Mouse (Mus musculus) intestine, postnatal 0 days (tissue): ENCODE measurements around the gene Ak9. TPM values are rescaled to one million over a fixed set of nuclear protein-coding genes. Genes with fewer than 3 reads are reported as not detected.

Experiments used
- ATAC-seq: fragments of 200-750 bp; cut with Nextera tagmentation; 2 replicates; pipeline ENCODE4 v1.8.0; 2017; ENCODE audit warnings: mild to moderate bottlenecking, moderate TSS enrichment, moderate library complexity
- H3K27ac ChIP-seq: fragments of 300-500 bp; sonication (generic); 2 replicates; pipeline ENCODE4 v1.5.1; 2014; ENCODE audit warnings: mild to moderate bottlenecking, low read depth, low read length, moderate library complexity
- H3K27me3 ChIP-seq: fragments of 300-500 bp; sonication (generic); replicated peaks from 2 replicates; pipeline ENCODE4 v1.6.1; 2014; ENCODE audit warnings: low read length, mixed read lengths; ENCODE audit not compliant: control insufficient read depth, insufficient read depth
- H3K36me3 ChIP-seq: fragments of 300-500 bp; sonication (generic); 2 replicates; pipeline ENCODE4 v1.6.1; 2014; ENCODE audit warnings: mild to moderate bottlenecking, moderate library complexity; ENCODE audit not compliant: control insufficient read depth, insufficient read depth
- H3K4me1 ChIP-seq: fragments of 300-500 bp; sonication (generic); replicated peaks from 2 replicates; pipeline ENCODE4 v1.6.1; 2014; ENCODE audit warnings: antibody characterized with exemption, low read length, mixed read lengths; ENCODE audit not compliant: control insufficient read depth, insufficient read depth
- H3K4me2 ChIP-seq: fragments of 300-500 bp; sonication (generic); replicated peaks from 2 replicates; pipeline ENCODE4 v1.6.1; 2014; ENCODE audit warnings: low read depth, mild to moderate bottlenecking, moderate library complexity
- H3K4me3 ChIP-seq: fragments of 300-500 bp; sonication (generic); 2 replicates; pipeline ENCODE4 v1.5.1; 2014; ENCODE audit warnings: low read depth, low read length
- H3K9ac ChIP-seq: fragments of 300-500 bp; sonication (generic); 2 replicates; pipeline ENCODE4 v1.6.1; 2014; ENCODE audit warnings: mild to moderate bottlenecking, low read depth, low read length
- H3K9me3 ChIP-seq: fragments of 300-500 bp; sonication (generic); 2 replicates; pipeline ENCODE4 v1.6.1; 2016; ENCODE audit warnings: mixed run types; ENCODE audit not compliant: control insufficient read depth
- CTCF ChIP-seq: sonication (generic); IDR thresholded peaks from 2 replicates; pipeline ENCODE4 v1.5.1; 2016; ENCODE audit warnings: low read depth, mild to moderate bottlenecking, control low read depth, antibody characterized with exemption, moderate library complexity
- WGBS: fragments of 180-500 bp; shearing (Covaris S2); extraction: QIAGEN DNeasy Blood & Tissue Kit; methylation state at CpG from one replicate; pipeline ENCODE4 v1.1.7; 2014; 5-methylcytosine and 5-hydroxymethylcytosine counted together
- polyA plus RNA-seq: library from polyadenylated mRNA; unstranded; fragments of >200 nt; fragmentation: Nextera tagmentation; extraction: Ambion mirVana; gene quantifications from 2 replicates; pipeline ENCODE4 v1.2.1, GENCODE M21; 2015

Gene Ak9
- polyA plus RNA-seq, 1 experiment from 2014 or later: not detected

- peaks cover 10% of the 10 kb centered on the region; the same call in 1 of the 2 replicates for H3K4me1 ChIP-seq
- no peaks in the 10 kb centered on the region for H3K9me3 ChIP-seq
- peak within 1 kb of the TSS; percentile 72 for H3K4me3 ChIP-seq
- peak within 1 kb of the TSS; percentile 78 for H3K4me2 ChIP-seq
- peaks cover 9% of the 10 kb centered on the region; the same call in 1 of the 2 replicates for H3K36me3 ChIP-seq
- H3K9ac ChIP-seq: peak within 1 kb of the TSS; percentile 68
- peak within 1 kb of the TSS; percentile 70 for H3K27ac ChIP-seq
- H3K27me3 ChIP-seq: no peaks in the 10 kb centered on the region
- WGBS: under 1% methylated on average over 49 of the region's 49 CpGs
- ATAC-seq: peak; percentile 94
- no peak for TF ChIP-seq CTCF
Observed at GRCm38 (mm10) chr10:41450137-41450670, 146.4 kb downstream of the Ak9 start, which contains the start of gene Zbtb24. Gene Zbtb24, plus strand, starts transcription at chr10:41450383.

- peaks cover 10% of the 10 kb centered on the region; the same call in 1 of the 2 replicates for H3K4me1 ChIP-seq
- H3K27ac ChIP-seq: peak overlapping the region; percentile 70
- peak; percentile 6; the same call in 1 of the 2 replicates for ATAC-seq
- no peak for TF ChIP-seq CTCF
- H3K4me2 ChIP-seq: peak overlapping the region; percentile 78
- H3K4me3 ChIP-seq: peak overlapping the region; percentile 72
- H3K36me3 ChIP-seq: peaks cover 16% of the 10 kb centered on the region; the same call in 1 of the 2 replicates
- WGBS: 33% methylated on average over 18 of the region's 18 CpGs
- H3K9me3 ChIP-seq: no peaks in the 10 kb centered on the region
- H3K27me3 ChIP-seq: no peaks in the 10 kb centered on the region
- H3K9ac ChIP-seq: peak overlapping the region; percentile 68
Observed at GRCm38 (mm10) chr10:41450780-41451522, 147.2 kb downstream of the Ak9 start.

DNA sequence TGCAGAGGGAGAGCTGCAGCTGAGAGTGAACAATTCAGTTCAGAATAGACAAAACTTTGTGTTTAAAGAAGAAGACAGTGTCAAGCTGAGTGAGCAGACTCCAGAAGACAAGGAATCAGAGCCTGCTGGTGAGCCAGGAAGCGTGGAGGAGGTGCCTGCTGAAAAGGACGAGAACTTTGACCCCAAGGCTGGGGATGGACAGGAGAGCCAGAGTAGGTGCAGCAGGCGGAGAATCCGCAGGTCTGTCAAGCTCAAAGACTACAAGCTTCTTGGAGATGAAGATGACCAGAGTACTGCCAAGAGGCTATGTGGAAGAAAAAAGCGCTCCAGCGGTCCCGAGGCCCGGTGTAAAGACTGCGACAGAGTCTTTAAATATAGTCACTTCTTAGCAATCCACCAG is 147.9 kb downstream of the Ak9 start:
- Histone ChIP-seq H3K4me2 (peak overlapping the region; percentile 78), H3K27me3 (no peaks in the 10 kb centered on the region), H3K36me3 (peaks cover 23% of the 10 kb centered on the region), H3K4me1 (peaks cover 10% of the 10 kb centered on the region; the same call in 1 of the 2 replicates), H3K9ac (no peak overlapping the region), H3K4me3 (no peak overlapping the region; the same call in 1 of the 2 replicates), H3K27ac (peak overlapping the region; percentile 16), H3K9me3 (no peaks in the 10 kb centered on the region)
- WGBS: 74% methylated on average over 9 of the region's 9 CpGs
- no peak for TF ChIP-seq CTCF
- ATAC-seq: 0 out of 2 replicates have a peak, but pooled peaks have one; percentile 25

DNA sequence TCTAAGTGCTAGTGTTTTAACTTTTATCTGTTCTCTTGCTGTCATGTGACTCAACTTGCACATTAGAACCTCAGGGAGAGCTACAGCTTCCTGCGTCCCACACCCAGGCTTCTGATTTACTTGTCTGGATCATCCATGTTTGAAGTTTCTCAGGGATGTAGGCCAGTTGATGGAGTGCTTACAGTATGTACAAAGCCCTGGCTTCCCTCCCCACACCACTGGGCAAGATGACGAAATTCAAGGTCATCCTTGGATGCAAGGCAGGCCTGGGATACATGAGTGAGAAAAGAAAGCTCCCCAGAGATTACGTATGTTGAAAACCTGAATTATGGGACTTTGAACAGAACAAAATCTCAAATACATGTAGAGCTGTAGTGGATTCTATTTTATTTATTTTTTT is 149.0 kb downstream of the Ak9 start:
- Histone ChIP-seq H3K4me1 (peaks cover 10% of the 10 kb centered on the region; the same call in 1 of the 2 replicates), H3K9ac (no peak overlapping the region), H3K4me3 (no peak overlapping the region), H3K27me3 (no peaks in the 10 kb centered on the region), H3K36me3 (peaks cover 24% of the 10 kb centered on the region), H3K4me2 (no peak overlapping the region), H3K27ac (no peak overlapping the region), H3K9me3 (no peaks in the 10 kb centered on the region)
- TF ChIP-seq CTCF: no peak
- WGBS: 81% methylated on average over 3 of the region's 3 CpGs
- no peak for ATAC-seq

- Histone ChIP-seq H3K27ac (no peak overlapping the region), H3K9ac (no peak overlapping the region), H3K9me3 (no peaks in the 10 kb centered on the region), H3K4me2 (no peak overlapping the region), H3K36me3 (peaks cover 48% of the 10 kb centered on the region), H3K27me3 (no peaks in the 10 kb centered on the region), H3K4me1 (no peaks in the 10 kb centered on the region), H3K4me3 (no peak overlapping the region)
- TF ChIP-seq CTCF: no peak
- no peak for ATAC-seq
- WGBS: 84% methylated on average over 4 of the region's 4 CpGs
Observed at GRCm38 (mm10) chr10:41459990-41460389, 156.2 kb downstream of the Ak9 start.

- H3K4me3 ChIP-seq: no peak overlapping the region
- H3K27me3 ChIP-seq: no peaks in the 10 kb centered on the region
- 12% methylated on average over 2 of the region's 2 CpGs for WGBS
- H3K36me3 ChIP-seq: peaks cover 45% of the 10 kb centered on the region
- no peaks in the 10 kb centered on the region for H3K9me3 ChIP-seq
- no peak for TF ChIP-seq CTCF
- no peak overlapping the region for H3K9ac ChIP-seq
- H3K27ac ChIP-seq: no peak overlapping the region
- ATAC-seq: no peak
- H3K4me1 ChIP-seq: no peaks in the 10 kb centered on the region
- no peak overlapping the region for H3K4me2 ChIP-seq
Observed at GRCm38 (mm10) chr10:41460501-41460900, 156.7 kb downstream of the Ak9 start.
